Mouse (Mus musculus): ENCODE results near the gene Zbtb5. TPM values are rescaled to one million over a fixed set of nuclear protein-coding genes. Genes with fewer than 3 reads are reported as not detected.
"Not testable (repeated sequence)": the region's sequence is repeated elsewhere in the genome, so short reads cannot be mapped to it uniquely, and the experiment has no call there.

Gene Zbtb5
- polyA plus RNA-seq, 1 experiment: 12.7 TPM

DNA sequence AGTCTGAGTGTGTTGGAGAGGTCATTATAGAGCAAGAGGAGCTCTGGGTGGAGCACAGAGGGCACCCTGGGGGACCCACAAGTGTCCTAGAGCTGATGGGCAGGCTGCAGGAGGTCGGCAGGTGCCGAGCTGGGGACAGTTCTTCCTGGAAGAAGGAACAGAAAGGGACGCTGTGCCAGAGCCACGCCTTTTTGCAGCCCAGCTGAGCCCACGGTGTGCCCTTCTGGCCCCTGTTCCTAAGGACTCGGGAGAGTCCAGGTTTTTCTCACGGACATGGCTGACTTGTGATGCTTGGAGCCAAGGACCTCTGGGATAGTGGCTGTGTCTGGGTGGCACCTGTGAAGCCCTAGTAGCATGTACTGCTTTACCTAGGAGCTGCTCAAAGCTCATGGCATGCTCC is 28.6 kb upstream of the Zbtb5 start:
- no peak for DNase-seq (ENCODE audit: low read depth in 1 of 2, low spot score in 2 of 2)
- no peaks in the 10 kb centered on the region for H3K27me3 ChIP-seq (ENCODE audit: control insufficient read depth, insufficient read depth, low read length)
- no peaks in the 10 kb centered on the region for H3K4me1 ChIP-seq (ENCODE audit: control insufficient read depth, insufficient read depth, insufficient read length)
- no peaks in the 10 kb centered on the region for H3K36me3 ChIP-seq (ENCODE audit: control insufficient read depth, insufficient read depth, low read length)
- 92% methylated on average over 7 of the region's 7 CpGs for WGBS
- H3K4me3 ChIP-seq (ENCODE audit: extremely low read depth, insufficient read depth, insufficient read length): no peak overlapping the region
- TF ChIP-seq CTCF (IDR thresholded peaks at IDR 0.05; ENCODE audit: extremely low read depth, insufficient read depth, insufficient read length, insufficient replicate concordance) (no peak), POLR2A (IDR thresholded peaks at IDR 0.05; ENCODE audit: low read depth, low read length) (no peak)
- no peak overlapping the region for H3K27ac ChIP-seq (ENCODE audit: insufficient read depth, low read length)

DNA sequence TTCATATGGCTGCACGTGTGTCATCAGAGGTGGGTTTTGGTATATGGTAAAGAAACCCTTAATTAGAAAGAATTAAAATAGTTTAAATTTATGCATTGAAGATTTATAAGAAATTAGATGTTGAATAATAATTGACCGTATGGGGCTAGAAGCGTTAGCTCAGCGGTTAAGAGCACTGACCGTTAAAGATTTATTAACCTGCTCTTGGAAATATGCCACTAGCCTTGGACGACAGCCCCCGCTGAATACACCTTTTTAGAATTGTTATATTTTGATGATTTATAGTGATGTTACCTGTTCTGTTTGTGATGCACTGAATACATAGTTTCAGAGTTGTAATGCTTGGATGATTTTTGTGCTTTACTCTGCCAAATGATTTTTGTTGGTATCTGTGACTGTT is 27.3 kb upstream of the Zbtb5 start:
- H3K27ac ChIP-seq (ENCODE audit: insufficient read depth, low read length); H3K27me3 ChIP-seq (ENCODE audit: control insufficient read depth, insufficient read depth, low read length); H3K36me3 ChIP-seq (ENCODE audit: control insufficient read depth, insufficient read depth, low read length); DNase-seq (ENCODE audit: low read depth in 1 of 2, low spot score in 2 of 2); H3K4me1 ChIP-seq (ENCODE audit: control insufficient read depth, insufficient read depth, insufficient read length); H3K4me3 ChIP-seq (ENCODE audit: extremely low read depth, insufficient read depth, insufficient read length): not testable (repeated sequence)
- WGBS: 93% methylated on average over 7 of the region's 7 CpGs

DNA sequence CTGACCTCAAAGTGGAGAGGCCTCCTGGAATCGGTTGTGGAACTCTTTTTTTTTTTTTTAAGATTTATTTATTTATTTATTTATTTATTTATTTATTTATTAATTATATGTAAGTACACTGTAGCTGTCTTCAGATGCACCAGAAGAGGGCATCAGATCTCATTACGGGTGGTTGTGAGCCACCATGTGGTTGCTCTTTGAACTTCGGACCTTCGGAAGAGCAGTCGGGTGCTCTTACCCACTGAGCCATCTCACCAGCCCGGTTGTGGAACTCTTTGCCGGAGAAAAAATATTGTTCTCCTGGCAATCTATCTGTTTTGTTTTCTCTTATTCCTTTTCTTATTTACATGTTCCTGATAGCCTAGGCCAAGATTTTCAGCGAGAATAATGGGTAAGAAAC is 26.7 kb upstream of the Zbtb5 start:
- H3K4me1 ChIP-seq (ENCODE audit: control insufficient read depth, insufficient read depth, insufficient read length); H3K36me3 ChIP-seq (ENCODE audit: control insufficient read depth, insufficient read depth, low read length); H3K4me3 ChIP-seq (ENCODE audit: extremely low read depth, insufficient read depth, insufficient read length); H3K27me3 ChIP-seq (ENCODE audit: control insufficient read depth, insufficient read depth, low read length); DNase-seq (ENCODE audit: low read depth in 1 of 2, low spot score in 2 of 2); H3K27ac ChIP-seq (ENCODE audit: insufficient read depth, low read length): not testable (repeated sequence)
- WGBS: 58% methylated on average over 8 of the region's 8 CpGs

DNA sequence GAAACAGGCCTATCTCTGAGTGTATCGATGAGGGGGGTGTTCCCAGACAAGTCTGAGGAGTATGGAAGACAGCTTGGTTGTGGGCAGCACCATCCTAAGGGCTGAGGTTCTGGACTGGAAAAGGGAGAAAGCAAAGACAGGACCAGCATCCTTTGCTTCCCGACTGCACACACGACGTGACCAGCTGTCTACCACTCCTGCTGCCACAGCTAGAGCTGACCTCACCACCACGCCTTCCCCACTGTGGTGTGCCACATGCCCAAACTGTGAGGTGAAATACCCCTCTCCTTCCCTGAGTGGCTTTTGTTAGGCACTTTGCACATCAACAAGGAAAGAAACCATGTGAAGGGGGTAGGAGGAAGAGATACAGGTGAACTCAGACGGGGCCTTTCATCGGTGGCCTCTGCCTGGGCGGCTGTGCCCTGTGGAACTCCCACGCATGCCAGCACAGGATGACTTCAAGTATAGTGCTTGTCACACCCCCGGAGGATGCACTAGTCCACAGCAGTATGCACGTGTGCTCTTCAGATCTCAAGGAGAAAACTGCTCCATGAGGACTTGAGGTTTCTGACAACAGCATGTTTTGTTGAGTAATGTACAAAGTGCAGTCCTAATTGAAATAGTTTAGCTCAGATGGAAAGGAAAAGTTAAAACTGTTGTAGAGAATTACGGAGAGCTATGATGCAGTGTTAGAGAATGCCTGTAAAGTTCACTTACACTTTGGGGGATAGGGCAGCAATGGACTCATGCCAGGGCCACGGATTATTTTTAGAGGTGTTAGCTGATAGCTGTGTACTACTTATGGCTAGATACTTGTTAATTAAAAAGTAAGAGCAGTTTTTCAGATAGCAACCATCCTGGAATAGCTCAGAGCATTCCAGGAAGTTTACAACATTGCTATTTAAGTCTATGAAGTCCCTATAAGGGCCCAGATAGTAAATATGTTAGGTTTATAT is 25.5 kb upstream of the Zbtb5 start:
- Histone ChIP-seq H3K36me3 (ENCODE audit: control insufficient read depth, insufficient read depth, low read length) (peaks cover 2% of the 10 kb centered on the region; the same call in 1 of the 2 replicates), H3K27ac (ENCODE audit: insufficient read depth, low read length) (no peak overlapping the region), H3K4me3 (ENCODE audit: extremely low read depth, insufficient read depth, insufficient read length) (no peak overlapping the region), H3K27me3 (ENCODE audit: control insufficient read depth, insufficient read depth, low read length) (no peaks in the 10 kb centered on the region), H3K4me1 (ENCODE audit: control insufficient read depth, insufficient read depth, insufficient read length) (no peaks in the 10 kb centered on the region)
- no peak for DNase-seq (ENCODE audit: low read depth in 1 of 2, low spot score in 2 of 2)
- WGBS: 78% methylated on average over 13 of the region's 13 CpGs
- no peak for TF ChIP-seq CTCF (IDR thresholded peaks at IDR 0.05; ENCODE audit: extremely low read depth, insufficient read depth, insufficient read length, insufficient replicate concordance)
- no peak for TF ChIP-seq POLR2A (IDR thresholded peaks at IDR 0.05; ENCODE audit: low read depth, low read length)

- TF ChIP-seq POLR2A (IDR thresholded peaks at IDR 0.05; ENCODE audit: low read depth, low read length) (no peak), CTCF (IDR thresholded peaks at IDR 0.05; ENCODE audit: extremely low read depth, insufficient read depth, insufficient read length, insufficient replicate concordance) (no peak)
- H3K27ac ChIP-seq (ENCODE audit: insufficient read depth, low read length): no peak overlapping the region
- no peaks in the 10 kb centered on the region for H3K27me3 ChIP-seq (ENCODE audit: control insufficient read depth, insufficient read depth, low read length)
- H3K4me1 ChIP-seq (ENCODE audit: control insufficient read depth, insufficient read depth, insufficient read length): no peaks in the 10 kb centered on the region
- WGBS: 77% methylated on average over 5 of the region's 5 CpGs
- H3K4me3 ChIP-seq (ENCODE audit: extremely low read depth, insufficient read depth, insufficient read length): no peak overlapping the region
- H3K36me3 ChIP-seq (ENCODE audit: control insufficient read depth, insufficient read depth, low read length): peaks cover 4% of the 10 kb centered on the region
- DNase-seq (ENCODE audit: low read depth in 1 of 2, low spot score in 2 of 2): no peak
Observed at GRCm38 (mm10) chr4:45036571-45036970, 24.4 kb upstream of the Zbtb5 start.

- TF ChIP-seq CTCF (IDR thresholded peaks at IDR 0.05; ENCODE audit: extremely low read depth, insufficient read depth, insufficient read length, insufficient replicate concordance): no peak
- no peak for DNase-seq (ENCODE audit: low read depth in 1 of 2, low spot score in 2 of 2)
- no peaks in the 10 kb centered on the region for H3K4me1 ChIP-seq (ENCODE audit: control insufficient read depth, insufficient read depth, insufficient read length)
- WGBS: 61% methylated on average over 10 of the region's 10 CpGs
- no peak overlapping the region for H3K27ac ChIP-seq (ENCODE audit: insufficient read depth, low read length)
- no peak overlapping the region for H3K4me3 ChIP-seq (ENCODE audit: extremely low read depth, insufficient read depth, insufficient read length)
- peaks cover 7% of the 10 kb centered on the region for H3K36me3 ChIP-seq (ENCODE audit: control insufficient read depth, insufficient read depth, low read length)
- H3K27me3 ChIP-seq (ENCODE audit: control insufficient read depth, insufficient read depth, low read length): no peaks in the 10 kb centered on the region
Observed at GRCm38 (mm10) chr4:45036048-45036447, 23.8 kb upstream of the Zbtb5 start.

DNA sequence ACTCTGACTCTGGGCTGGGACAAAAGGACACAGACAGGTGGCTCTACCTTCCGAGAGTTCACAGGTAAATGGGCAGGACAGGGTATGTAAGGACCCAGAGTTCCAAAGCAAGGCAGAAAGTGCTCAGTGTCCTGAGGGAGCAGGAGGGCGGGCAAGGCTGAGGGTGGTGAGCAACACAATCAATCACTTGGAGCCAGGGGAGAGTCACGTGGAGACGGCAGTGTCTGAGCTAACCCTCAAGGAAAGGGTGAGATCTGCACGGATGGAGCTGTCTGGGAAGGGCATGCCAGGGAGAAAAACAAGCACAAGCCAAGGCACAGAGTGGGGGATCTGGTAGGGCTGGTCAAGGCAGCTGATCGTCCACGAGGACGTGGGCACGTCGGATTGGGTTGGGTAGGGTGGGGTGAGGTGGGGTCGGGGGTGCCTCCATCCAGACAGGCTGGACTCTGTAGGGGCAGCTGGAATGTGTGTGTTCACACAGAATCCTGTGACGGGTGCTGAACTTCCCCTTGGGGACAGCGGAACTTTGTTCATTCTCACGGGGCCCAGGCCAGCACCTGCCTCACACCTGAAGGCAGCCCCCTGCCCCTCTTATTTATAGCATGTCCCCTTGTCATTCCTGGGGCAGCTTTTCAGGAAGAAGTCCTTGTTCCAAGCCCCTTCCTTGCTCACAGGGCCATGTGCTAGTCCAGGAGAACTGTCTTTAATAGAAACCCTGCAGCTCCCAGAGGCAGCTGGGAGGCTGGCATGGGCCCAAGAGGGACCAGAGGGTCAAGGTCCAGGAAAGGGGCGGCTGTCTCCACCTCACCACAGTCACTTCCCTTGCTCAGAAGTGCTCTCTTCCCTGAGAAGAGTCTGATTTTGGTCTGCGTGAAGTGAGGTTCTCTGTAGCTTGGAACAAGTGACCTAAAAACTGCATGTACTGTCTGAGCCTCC is 22.7 kb upstream of the Zbtb5 start:
- 73% methylated on average over 16 of the region's 16 CpGs for WGBS
- TF ChIP-seq POLR2A (IDR thresholded peaks at IDR 0.05; ENCODE audit: low read depth, low read length) (no peak), CTCF (IDR thresholded peaks at IDR 0.05; ENCODE audit: extremely low read depth, insufficient read depth, insufficient read length, insufficient replicate concordance) (no peak)
- H3K27ac ChIP-seq (ENCODE audit: insufficient read depth, low read length): no peak overlapping the region

More for the DNA sequence above, 22.7 kb upstream of the Zbtb5 start:
- Histone ChIP-seq H3K36me3 (ENCODE audit: control insufficient read depth, insufficient read depth, low read length) (peaks cover 14% of the 10 kb centered on the region), H3K27me3 (ENCODE audit: control insufficient read depth, insufficient read depth, low read length) (no peaks in the 10 kb centered on the region), H3K4me1 (ENCODE audit: control insufficient read depth, insufficient read depth, insufficient read length) (no peaks in the 10 kb centered on the region), H3K4me3 (ENCODE audit: extremely low read depth, insufficient read depth, insufficient read length) (no peak overlapping the region)
- DNase-seq (ENCODE audit: low read depth in 1 of 2, low spot score in 2 of 2): no peak
